Mouse (Mus musculus) myocyte (in vitro differentiated cells): ENCODE results near the gene Rasd1. TPM values are rescaled to one million over a fixed set of nuclear protein-coding genes. Genes with fewer than 3 reads are reported as not detected.

Experiments
- H3K27me3 ChIP-seq: one replicate; pipeline ENCODE4 v1.6.1; 2011; ENCODE audit not compliant: control insufficient read depth, insufficient read depth, insufficient read length
- H3K36me3 ChIP-seq: one replicate; pipeline ENCODE4 v1.6.1; 2011; ENCODE audit not compliant: control insufficient read depth, insufficient read depth
- H3K4me2 ChIP-seq: one replicate; pipeline ENCODE4 v1.6.1; 2011; ENCODE audit warnings: low read depth, control low read depth
- H3K4me3 ChIP-seq: one replicate; pipeline ENCODE4 v1.5.1; 2011; ENCODE audit warnings: mild to moderate bottlenecking, control low read depth, moderate library complexity
- H3K79me2 ChIP-seq: one replicate; pipeline ENCODE4 v1.6.1; 2011; ENCODE audit not compliant: control insufficient read depth, insufficient read depth
- H3ac ChIP-seq: one replicate; pipeline ENCODE4 v1.6.1; 2011; ENCODE audit not compliant: control insufficient read depth, insufficient read length
- CEBPB ChIP-seq: IDR thresholded peaks from 2 replicates; pipeline ENCODE4 v1.6.1; 2011; ENCODE audit warnings: mild to moderate bottlenecking, moderate library complexity; ENCODE audit not compliant: poor library complexity, insufficient read depth, severe bottlenecking
- E2F4 ChIP-seq: IDR thresholded peaks from one replicate; pipeline ENCODE4 v1.6.1; 2011; ENCODE audit warnings: mild to moderate bottlenecking, control low read depth, moderate library complexity; ENCODE audit not compliant: insufficient read depth
- MAX ChIP-seq: IDR thresholded peaks from one replicate; pipeline ENCODE4 v1.6.1; 2011; ENCODE audit warnings: low read depth, mild to moderate bottlenecking, control low read depth
- MYOD1 ChIP-seq, 3 experiments: IDR thresholded peaks; one replicate each; pipeline ENCODE4 v1.6.1; 2011; ENCODE audit warnings: control low read depth in 2 of 3, low read depth in 2 of 3, mild to moderate bottlenecking in 2 of 3, moderate library complexity in 1 of 3; ENCODE audit not compliant: insufficient read length in 2 of 3, control insufficient read depth in 1 of 3
- MYOG ChIP-seq, 3 experiments: IDR thresholded peaks; one replicate each; pipeline ENCODE4 v1.6.1; 2011; ENCODE audit warnings: control low read depth in 2 of 3, low read depth in 2 of 3, mild to moderate bottlenecking in 2 of 3; ENCODE audit not compliant: insufficient read length in 2 of 3, control insufficient read depth in 1 of 3, insufficient read depth in 1 of 3
- POLR2A ChIP-seq: IDR thresholded peaks from one replicate; pipeline ENCODE4 v1.6.1; 2011; ENCODE audit warnings: low read depth, mild to moderate bottlenecking, control low read depth, moderate library complexity; ENCODE audit not compliant: insufficient read length
- POLR2AphosphoS2 ChIP-seq: IDR thresholded peaks from one replicate; pipeline ENCODE4 v1.6.1; 2011; ENCODE audit warnings: low read depth, control low read depth; ENCODE audit not compliant: insufficient read length
- REST ChIP-seq: IDR thresholded peaks from one replicate; pipeline ENCODE4 v1.6.1; 2011; ENCODE audit warnings: mild to moderate bottlenecking, control low read depth, moderate library complexity; ENCODE audit not compliant: insufficient read depth, insufficient read length
- SRF ChIP-seq: IDR thresholded peaks from one replicate; pipeline ENCODE4 v1.6.1; 2011; ENCODE audit warnings: low read depth; ENCODE audit not compliant: control insufficient read depth, insufficient read length
- TCF12 ChIP-seq: IDR thresholded peaks from one replicate; pipeline ENCODE4 v1.6.1; 2011; ENCODE audit warnings: mild to moderate bottlenecking, control low read depth; ENCODE audit not compliant: poor library complexity, insufficient read depth, severe bottlenecking
- TCF3 ChIP-seq: IDR thresholded peaks from one replicate; pipeline ENCODE4 v1.6.1; 2011; ENCODE audit warnings: low read depth, control low read depth; ENCODE audit not compliant: insufficient read length
- USF1 ChIP-seq: IDR thresholded peaks from one replicate; pipeline ENCODE4 v1.6.1; 2011; ENCODE audit warnings: low read depth, mild to moderate bottlenecking, control low read depth, moderate library complexity
- polyA plus RNA-seq: library from polyadenylated mRNA; unstranded; fragments of >200 nt; fragmentation: generic; extraction: Trizol; gene quantifications from one replicate; pipeline ENCODE4 v1.2.1, GENCODE M21; 2012; ENCODE audit warnings: missing spikeins

Gene Rasd1
- polyA plus RNA-seq, 1 experiment: 0.04 TPM

- Histone ChIP-seq H3K27me3 (peaks cover 53% of the 10 kb centered on the region), H3K4me2 (no peak overlapping the region), H3K36me3 (no peaks in the 10 kb centered on the region), H3K79me2 (no peaks in the 10 kb centered on the region), H3ac (no peak overlapping the region), H3K4me3 (no peak overlapping the region)
- TF ChIP-seq MYOD1 (IDR thresholded peaks at IDR 0.05; ENCODE audit: control insufficient read depth in 1 of 3, insufficient read length in 2 of 3, low read depth in 2 of 3): no peak
- no peak for TF ChIP-seq REST
- no peak for TF ChIP-seq USF1
- no peak for TF ChIP-seq MYOG (IDR thresholded peaks at IDR 0.05; ENCODE audit: control insufficient read depth in 1 of 3, insufficient read depth in 1 of 3, insufficient read length in 2 of 3, low read depth in 2 of 3)
- no peak for TF ChIP-seq E2F4
- TF ChIP-seq TCF3: no peak
- TF ChIP-seq MAX: no peak
- no peak for TF ChIP-seq POLR2AphosphoS2
These were observed 30.8 kb downstream of the Rasd1 start for GRCm38 (mm10) chr11:59933943-59934342.

- Histone ChIP-seq H3K79me2 (no peaks in the 10 kb centered on the region), H3K27me3 (peaks cover 51% of the 10 kb centered on the region), H3ac (no peak overlapping the region), H3K4me3 (no peak overlapping the region), H3K36me3 (no peaks in the 10 kb centered on the region), H3K4me2 (no peak overlapping the region)
- TF ChIP-seq TCF3 (no peak), REST (no peak), E2F4 (no peak), POLR2AphosphoS2 (no peak)
These were observed 32.0 kb downstream of the Rasd1 start for GRCm38 (mm10) chr11:59932560-59933337.

- no peaks in the 10 kb centered on the region for H3K36me3 ChIP-seq
- H3K27me3 ChIP-seq: peaks cover 44% of the 10 kb centered on the region
- TF ChIP-seq POLR2AphosphoS2 (no peak), REST (no peak), SRF (no peak), TCF12 (no peak), MAX (no peak)
These were observed 34.7 kb downstream of the Rasd1 start for GRCm38 (mm10) chr11:59930031-59930430.

GRCm38 (mm10) chr11:59921265-59921664, 43.5 kb downstream of the Rasd1 start:
- Histone ChIP-seq H3K4me2 (no peak overlapping the region), H3K27me3 (peaks cover 5% of the 10 kb centered on the region), H3ac (no peak overlapping the region), H3K79me2 (no peaks in the 10 kb centered on the region), H3K36me3 (no peaks in the 10 kb centered on the region), H3K4me3 (no peak overlapping the region)
- TF ChIP-seq POLR2A: no peak
- TF ChIP-seq MAX: no peak
- no peak for TF ChIP-seq E2F4
- no peak for TF ChIP-seq TCF3
- TF ChIP-seq SRF: no peak
- no peak for TF ChIP-seq CEBPB

More at GRCm38 (mm10) chr11:59930031-59930430, 34.7 kb downstream of the Rasd1 start:
- H3K4me3 ChIP-seq: no peak overlapping the region
- no peaks in the 10 kb centered on the region for H3K79me2 ChIP-seq
- no peak overlapping the region for H3ac ChIP-seq
- no peak overlapping the region for H3K4me2 ChIP-seq

GRCm38 (mm10) chr11:59920331-59920730, 44.4 kb downstream of the Rasd1 start:
- Histone ChIP-seq H3K27me3 (peaks cover 6% of the 10 kb centered on the region), H3K4me3 (no peak overlapping the region), H3K79me2 (no peaks in the 10 kb centered on the region), H3K4me2 (no peak overlapping the region), H3ac (no peak overlapping the region), H3K36me3 (no peaks in the 10 kb centered on the region)
- TF ChIP-seq POLR2A (no peak), USF1 (no peak), POLR2AphosphoS2 (no peak), REST (no peak), MYOG (IDR thresholded peaks at IDR 0.05; ENCODE audit: control insufficient read depth in 1 of 3, insufficient read depth in 1 of 3, insufficient read length in 2 of 3, low read depth in 2 of 3) (no peak), TCF3 (no peak), E2F4 (no peak), MAX (no peak), TCF12 (no peak), CEBPB (no peak), MYOD1 (IDR thresholded peaks at IDR 0.05; ENCODE audit: control insufficient read depth in 1 of 3, insufficient read length in 2 of 3, low read depth in 2 of 3) (no peak), SRF (no peak)
